Mouse (Mus musculus) gastrocnemius, adult 18-20 months (tissue): Measurements from ENCODE around the gene Olfr99. TPM values are rescaled to one million over a fixed set of nuclear protein-coding genes. Genes with fewer than 3 reads are reported as not detected.
"Not testable (repeated sequence)": the region's sequence is repeated elsewhere in the genome, so short reads cannot be mapped to it uniquely, and the experiment has no call there.

ENCODE experiments used
- DNase-seq: peaks from one replicate; pipeline ENCODE4 v3.0.0; 2021; ENCODE audit warnings: low spot score
- long read RNA-seq, 2 experiments: library from polyadenylated mRNA; stranded (forward); transcript quantifications; one replicate each; pipeline ENCODE4 v2.0.0; 2021
- total RNA-seq, 2 experiments: library from RNA; stranded (reverse); gene quantifications; 2 replicates each; pipeline ENCODE4 v1.2.3; 2021

Olfr99 gene
- total RNA-seq = not detected
- long read RNA-seq, experiment 1 = 0 reads
- long read RNA-seq, experiment 2 = 0 reads

DNA sequence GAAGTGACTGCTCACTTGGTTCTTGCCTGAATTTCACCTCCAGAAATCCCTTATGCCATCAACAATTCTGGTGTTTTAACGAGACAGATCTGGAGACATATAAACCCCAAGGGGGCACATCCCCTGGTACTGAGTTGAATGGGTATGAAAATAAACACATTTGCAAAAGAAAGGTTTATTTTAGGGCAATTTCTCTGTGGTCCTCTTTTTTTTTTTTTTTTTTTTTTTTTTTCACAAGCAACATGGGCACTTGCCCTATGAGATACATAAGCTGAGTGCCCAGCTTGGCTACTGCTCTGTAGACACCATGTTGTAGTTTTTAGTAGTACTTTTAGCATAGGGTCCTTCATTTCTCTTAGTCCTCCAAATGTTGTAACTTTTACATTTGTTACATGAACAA lies at the start of gene Olfr99:
TSS of gene Olfr99 (minus strand) at position 101 of the 400 bp plus-strand sequence.
- DNase-seq = no peak

DNA sequence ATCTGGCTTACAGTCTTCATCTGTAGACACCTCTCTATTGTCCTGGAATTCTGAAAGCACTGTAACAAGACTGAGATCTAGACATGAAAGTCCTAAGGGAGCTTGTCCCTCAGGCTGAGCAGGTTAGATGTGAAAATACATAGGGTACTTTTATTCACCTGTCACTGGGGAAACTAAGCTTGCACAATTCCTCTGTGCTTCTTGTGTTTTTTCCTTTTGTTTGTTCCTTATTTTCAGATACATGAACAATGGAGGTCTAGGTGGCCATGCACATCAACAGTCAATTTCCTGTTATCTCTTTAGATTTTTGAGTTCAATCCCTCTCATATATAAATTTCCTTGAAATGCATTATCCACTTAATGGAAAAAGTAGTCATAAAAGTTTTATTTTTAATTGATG lies 33.7 kb upstream of the Olfr99 start, which contains the start of gene Olfr102:
TSS of gene Olfr102 (minus strand) at position 101 of the 400 bp plus-strand sequence.
- no peak for DNase-seq

DNA sequence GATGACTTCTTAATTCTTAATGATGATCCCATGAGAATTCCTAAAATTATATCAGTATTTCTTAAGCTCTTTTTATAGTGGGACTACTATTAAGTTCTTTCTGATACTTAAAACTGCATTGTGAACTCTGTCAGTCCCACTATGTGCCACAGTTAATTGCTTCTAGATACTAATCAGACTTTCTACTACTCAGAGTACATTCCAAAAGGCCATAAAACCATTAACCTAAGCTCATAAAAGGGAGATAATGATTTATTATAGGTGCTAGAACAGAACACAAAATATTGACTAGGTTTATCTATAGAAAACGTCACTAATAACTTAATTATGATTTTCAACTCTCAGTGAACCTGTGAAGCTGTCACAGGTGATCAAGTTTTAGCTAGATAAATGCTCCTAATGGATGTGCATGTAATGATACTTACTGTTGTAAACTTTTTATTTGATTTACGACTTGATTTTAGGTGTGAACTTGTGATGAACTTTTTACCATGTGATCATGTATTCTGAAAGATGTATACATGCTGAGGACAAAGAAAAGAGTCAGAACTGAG lies 27.0 kb upstream of the Olfr99 start:
- no peak for DNase-seq

DNA sequence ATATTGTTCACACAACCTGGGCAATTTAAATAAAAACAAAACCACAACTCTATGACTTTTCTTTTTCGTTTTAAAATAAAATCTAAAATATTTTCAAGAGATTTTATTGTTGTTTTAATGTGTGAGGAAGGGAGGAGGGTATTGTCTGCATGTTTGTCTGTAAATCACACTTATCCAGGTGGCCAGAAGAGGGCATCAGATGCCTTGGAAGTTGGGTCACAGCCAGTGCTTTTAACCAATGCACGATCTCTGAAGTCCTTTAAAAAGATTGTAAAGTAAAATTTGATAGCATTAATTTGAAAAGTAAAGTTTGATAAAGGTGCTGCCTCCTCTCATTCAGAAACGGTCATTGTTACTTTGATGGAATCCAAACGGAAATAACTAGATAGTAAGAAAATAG lies 25.2 kb upstream of the Olfr99 start:
- no peak for DNase-seq

GRCm38 (mm10) chr17:37304213-37304612 lies 21.0 kb upstream of the Olfr99 start, which contains the start of gene Olfr101:
Gene Olfr101, minus strand, starts transcription at chr17:37304313.
- no peak for DNase-seq

- peak; percentile 45 for DNase-seq
Measured at GRCm38 (mm10) chr17:37280331-37280730, 2.9 kb downstream of the Olfr99 start.

- DNase-seq = no peak
Measured at GRCm38 (mm10) chr17:37276573-37276972, 6.7 kb downstream of the Olfr99 start.

- DNase-seq = no peak
Measured at GRCm38 (mm10) chr17:37275626-37276248, 7.5 kb downstream of the Olfr99 start.

GRCm38 (mm10) chr17:37270702-37271092 lies 12.6 kb downstream of the Olfr99 start:
- peak; percentile 58 for DNase-seq

- DNase-seq = peak; percentile 95
Measured at GRCm38 (mm10) chr17:37270058-37270701, 13.1 kb downstream of the Olfr99 start, which contains the start of gene H2-M3. Gene H2-M3, plus strand, starts transcription at chr17:37270220.

GRCm38 (mm10) chr17:37263626-37264025 lies 19.6 kb downstream of the Olfr99 start, which contains the start of gene Olfr98:
Gene Olfr98, minus strand, starts transcription at chr17:37263749.
- peak; percentile 15 for DNase-seq

DNA sequence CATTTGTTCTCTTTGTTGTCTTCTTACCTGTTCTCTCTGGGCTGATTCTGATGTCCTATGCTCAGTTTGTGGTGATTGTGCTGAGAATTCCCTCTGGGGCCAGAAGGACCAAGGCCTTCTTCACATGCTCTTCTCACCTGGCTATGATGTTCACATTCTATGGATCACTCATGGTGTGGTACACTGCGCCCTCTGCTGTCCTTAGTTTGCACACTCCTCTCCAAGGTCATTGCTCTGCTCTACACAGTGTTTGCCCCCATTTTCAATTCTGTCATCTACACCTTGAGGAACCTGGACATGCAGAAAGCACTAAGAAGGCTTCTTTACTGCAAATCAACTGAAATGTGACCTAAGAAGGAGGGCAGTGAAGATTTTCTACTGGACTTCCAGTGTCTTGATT lies 32.7 kb downstream of the Olfr99 start:
- DNase-seq = no peak

DNA sequence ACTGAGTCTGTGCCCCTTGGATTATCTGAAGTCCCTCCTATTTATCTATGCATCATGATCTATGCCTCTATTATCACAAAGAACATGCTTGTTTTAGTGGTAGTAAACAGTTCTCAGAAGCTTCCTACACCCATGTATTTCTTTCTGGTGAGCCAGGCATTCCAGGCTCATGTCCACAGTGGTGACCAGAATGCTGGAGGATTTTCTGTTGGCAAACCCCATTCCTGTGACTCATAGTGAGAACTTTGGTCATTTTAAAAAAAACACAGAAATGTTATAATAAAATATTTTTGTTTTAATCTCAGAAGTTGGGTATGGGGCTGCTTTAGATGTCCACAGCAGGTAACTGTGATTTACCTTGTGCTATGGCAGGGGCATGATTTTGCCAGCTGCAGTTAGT lies 33.8 kb downstream of the Olfr99 start:
- no peak for DNase-seq

- peak; percentile 51 for DNase-seq
Measured at GRCm38 (mm10) chr17:37246715-37247114, 36.5 kb downstream of the Olfr99 start.

GRCm38 (mm10) chr17:37242198-37242597 lies 41.1 kb downstream of the Olfr99 start:
- no peak for DNase-seq

DNA sequence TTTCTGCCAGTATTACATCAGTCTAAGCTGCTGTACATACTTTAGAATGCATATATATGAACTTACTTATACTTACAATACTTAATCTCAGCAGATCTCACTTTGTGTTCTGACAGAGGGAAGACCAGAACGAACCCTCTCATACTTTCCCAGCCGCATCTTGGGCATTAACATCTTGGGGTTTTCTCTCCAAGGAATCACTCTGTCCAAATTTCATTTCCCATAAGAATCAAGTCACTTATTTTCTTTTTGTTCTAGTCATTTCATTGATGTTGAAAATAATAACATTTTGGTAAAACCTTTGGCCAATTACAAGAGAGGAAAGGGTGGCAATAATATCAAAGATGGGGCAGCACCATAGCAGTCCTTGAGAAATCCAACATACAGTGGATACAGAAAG lies 46.0 kb downstream of the Olfr99 start, which contains the start of gene Olfr97:
TSS of gene Olfr97 (minus strand) at position 101 of the 400 bp plus-strand sequence.
- not testable (repeated sequence) for DNase-seq

Other genes starting within 250 kb of the Olfr99 start
- 1 to 10 TPM; 5.5 to 8.2 TPM for gene Gabbr1, start 237.5 kb downstream of the Olfr99 start, total RNA-seq
- not detected for gene Olfr90, start 195.0 kb downstream of the Olfr99 start, total RNA-seq
- gene Olfr91, start 185.2 kb downstream of the Olfr99 start, total RNA-seq = not detected
- not detected for gene Olfr92, start 163.4 kb downstream of the Olfr99 start, total RNA-seq
- gene Olfr93, start 122.0 kb downstream of the Olfr99 start, total RNA-seq = not detected
- gene Ubd, start 89.6 kb downstream of the Olfr99 start, total RNA-seq = under 1 TPM in 1 of 2 experiments, not detected in 1; 0.74 TPM
- not detected for gene Olfr94, start 82.5 kb downstream of the Olfr99 start, total RNA-seq
- gene Olfr95, start 70.3 kb downstream of the Olfr99 start, total RNA-seq = not detected
- not detected for gene Olfr96, start 63.3 kb downstream of the Olfr99 start, total RNA-seq
- gene Olfr97, start 46.1 kb downstream of the Olfr99 start, total RNA-seq = not detected
- gene Olfr98, start 19.7 kb downstream of the Olfr99 start, total RNA-seq = not detected
- 1 to 10 TPM in 1 of 2 experiments, under 1 TPM in 1; 0.94 to 1.9 TPM for gene H2-M3, start 13.2 kb downstream of the Olfr99 start, total RNA-seq
- gene Olfr101, start 20.9 kb upstream of the Olfr99 start, total RNA-seq = not detected
- not detected for gene Olfr102, start 33.6 kb upstream of the Olfr99 start, total RNA-seq
- not detected for gene Olfr103, start 56.2 kb upstream of the Olfr99 start, total RNA-seq
- gene Olfr104-ps, start 76.1 kb upstream of the Olfr99 start, total RNA-seq = not detected
- gene Olfr105-ps, start 95.6 kb upstream of the Olfr99 start, total RNA-seq = not detected
- not detected for gene Olfr106-ps, start 106.9 kb upstream of the Olfr99 start, total RNA-seq
- not detected for gene Olfr107, start 115.8 kb upstream of the Olfr99 start, total RNA-seq
- not detected for gene Olfr108, start 162.0 kb upstream of the Olfr99 start, total RNA-seq
- gene Olfr109, start 175.5 kb upstream of the Olfr99 start, total RNA-seq = not detected
- not detected for gene H2-M2, start 200.1 kb upstream of the Olfr99 start, total RNA-seq
- not detected for gene Olfr110, start 209.0 kb upstream of the Olfr99 start, total RNA-seq
- gene Olfr111, start 224.6 kb upstream of the Olfr99 start, total RNA-seq = not detected